Mouse (Mus musculus): ENCODE data around the gene Got2. TPM values are rescaled to one million over a fixed set of nuclear protein-coding genes. Genes with fewer than 3 reads are reported as not detected.
A peak's percentile ranks its signal among the peaks of the same experiment; 100 is the strongest.

Got2 gene
- 100 to 1,000 TPM; 411 to 437 TPM for total RNA-seq (2021)
- long read RNA-seq, experiment 1, transcript Got2-201 (10 exons, 2,530 nt), result major isoform, 33 of 298 reads
- long read RNA-seq, experiment 1, partial matches to known transcripts, result 19 of 298 reads
- long read RNA-seq, experiment 1, other reads (novel, unspliced or antisense), result 246 of 298 reads
- long read RNA-seq, experiment 2, transcript Got2-201 (10 exons, 2,530 nt), result major isoform, 48 of 303 reads
- long read RNA-seq, experiment 2, partial matches to known transcripts, result 16 of 303 reads
- long read RNA-seq, experiment 2, other reads (novel, unspliced or antisense), result 239 of 303 reads

DNA sequence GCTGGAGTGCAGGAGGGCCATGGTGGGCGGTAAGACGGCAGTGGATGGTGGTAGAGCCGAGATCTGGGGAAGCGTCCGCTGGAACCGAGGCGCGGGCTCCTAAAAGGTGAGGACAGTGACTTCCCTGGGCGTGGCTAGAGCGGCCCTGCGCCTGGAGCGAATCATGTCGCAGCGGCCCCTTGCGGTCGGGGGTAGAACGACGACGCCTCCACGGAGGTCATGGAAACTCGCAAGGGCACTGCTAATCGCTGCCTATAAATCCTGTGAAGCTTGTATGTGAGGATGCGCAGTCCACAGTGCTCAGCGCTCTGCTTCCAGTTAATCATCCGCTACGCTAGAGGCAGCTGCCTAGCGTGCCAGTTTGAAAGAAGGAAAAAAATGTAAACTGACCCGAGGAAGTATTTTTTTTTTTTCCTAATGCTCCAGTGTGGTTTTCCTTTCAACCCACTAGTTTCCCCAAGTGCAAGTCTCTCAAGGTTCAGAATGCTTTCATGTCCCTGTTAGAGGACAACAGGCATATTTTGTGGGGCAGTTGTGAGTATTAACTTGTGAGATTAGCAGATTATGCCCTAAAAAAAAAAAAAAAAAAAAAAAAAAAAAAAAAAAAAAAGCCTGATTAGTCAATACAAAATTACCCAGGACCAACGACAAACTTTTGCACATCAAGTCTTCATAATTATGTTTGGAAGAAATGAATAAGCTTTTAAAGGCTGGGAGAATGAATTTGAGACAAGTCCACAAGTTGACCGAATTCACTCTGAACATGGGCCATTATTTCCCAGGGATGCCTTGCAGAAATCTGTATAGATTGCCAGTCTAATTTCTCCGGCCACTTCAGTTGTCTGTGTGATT is at the start of gene Got2:
Gene Got2 (minus strand): TSS at position 263 of the 852 bp plus-strand sequence.
- intact Hi-C loops (cut with DNase I), result no loop called here
- peak; percentile 87 to 89 for DNase-seq

- intact Hi-C loops (cut with DNase I), result no loop called here
- no peak for DNase-seq
Measured at GRCm38 (mm10) chr8:95932841-95933240, 44.5 kb upstream of the Got2 start.

DNA sequence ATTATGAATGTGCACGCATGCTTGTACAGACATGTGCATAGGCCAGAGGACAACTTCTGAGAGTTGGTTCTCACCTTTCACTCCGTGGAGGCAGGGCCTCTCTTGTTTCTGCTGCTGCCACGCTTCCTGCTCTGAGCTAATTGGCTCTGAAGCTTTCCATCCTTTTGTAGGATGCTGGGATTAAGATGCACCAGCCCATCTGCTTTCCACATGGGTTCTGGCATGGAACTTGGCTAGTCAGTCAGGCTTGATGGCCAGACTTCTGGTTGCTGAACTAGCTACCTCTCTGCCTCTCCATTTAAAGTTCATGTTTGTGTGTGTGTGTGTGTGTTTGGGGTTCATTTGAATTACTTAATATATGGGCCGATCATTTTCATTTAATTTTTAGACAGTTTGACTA is 41.5 kb upstream of the Got2 start:
- intact Hi-C loops (cut with DNase I), result no loop called here
- DNase-seq, result no peak

DNA sequence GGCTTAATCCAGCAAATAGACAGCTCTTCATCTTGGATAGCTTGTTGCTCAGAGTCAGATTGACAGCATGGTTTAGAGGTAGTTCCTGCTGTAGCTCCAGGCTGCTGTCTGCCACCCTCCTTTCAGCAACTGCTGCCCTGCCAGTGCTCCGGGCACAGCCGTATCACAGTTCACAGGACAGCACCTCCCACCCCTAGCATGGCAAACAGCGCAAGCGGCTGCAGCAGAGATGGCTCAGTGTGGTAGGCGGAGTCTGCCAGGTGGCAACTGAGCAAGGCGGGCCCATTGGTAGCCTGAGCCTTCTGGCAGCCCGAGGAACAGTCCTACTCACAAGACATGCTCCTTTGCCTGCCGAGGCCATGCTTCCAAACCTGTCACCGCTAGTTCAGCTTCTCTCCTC is 27.8 kb upstream of the Got2 start:
- DNase-seq, result no peak
- intact Hi-C loops (cut with DNase I), result loop anchor here (5.0 kb wide), 1 partner anchor 204 kb away; no protein-coding TSS in a partner anchor

DNA sequence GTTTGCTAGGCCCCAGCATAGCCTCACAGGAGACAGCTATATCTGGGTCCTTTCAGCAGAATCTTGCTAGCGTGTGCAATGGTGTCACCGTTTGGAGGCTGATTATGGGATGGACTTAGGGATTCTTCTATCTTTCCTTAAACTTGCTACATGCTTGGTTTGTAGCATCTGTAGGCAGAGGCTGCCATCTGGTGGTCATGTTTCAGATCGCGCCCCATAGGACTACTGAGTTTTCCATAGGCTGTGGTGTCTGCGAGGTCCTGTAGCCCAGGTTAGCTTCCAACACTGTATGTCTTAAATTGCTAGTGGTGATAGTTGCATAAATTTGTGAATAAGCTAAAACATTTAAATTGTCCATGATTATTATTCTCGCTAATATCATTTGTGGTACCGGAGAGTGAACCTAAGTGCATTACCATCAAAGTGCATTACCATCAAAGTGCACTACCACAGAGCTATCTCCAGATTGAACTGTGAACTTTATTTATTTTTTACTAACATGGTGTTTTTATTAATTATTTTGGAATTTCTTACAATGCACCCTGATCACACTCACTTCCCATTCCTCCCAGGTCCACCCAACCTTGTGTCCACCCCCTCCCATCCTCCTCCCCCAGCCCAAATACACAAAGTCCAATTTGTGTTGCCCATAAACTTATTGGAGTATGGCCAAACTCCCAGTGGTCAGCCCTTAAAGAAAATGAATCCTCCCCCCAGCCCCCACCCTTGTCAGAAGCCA is 26.7 kb upstream of the Got2 start:
- intact Hi-C loops (cut with DNase I), result loop anchor here (5.0 kb wide), 1 partner anchor 203 kb away; no protein-coding TSS in a partner anchor
- peak; percentile 62 to 70 for DNase-seq

- intact Hi-C loops (cut with DNase I), result no loop called here
Measured at GRCm38 (mm10) chr8:95911240-95911639, 22.9 kb upstream of the Got2 start.

GRCm38 (mm10) chr8:95907885-95908284 is 19.5 kb upstream of the Got2 start:
- intact Hi-C loops (cut with DNase I), result loop anchor here (5.0 to 10.0 kb wide), 2 partner anchors 66 to 313 kb away; no protein-coding TSS in a partner anchor
- DNase-seq, result no peak

More at GRCm38 (mm10) chr8:95911240-95911639, 22.9 kb upstream of the Got2 start:
- DNase-seq, result no peak

DNA sequence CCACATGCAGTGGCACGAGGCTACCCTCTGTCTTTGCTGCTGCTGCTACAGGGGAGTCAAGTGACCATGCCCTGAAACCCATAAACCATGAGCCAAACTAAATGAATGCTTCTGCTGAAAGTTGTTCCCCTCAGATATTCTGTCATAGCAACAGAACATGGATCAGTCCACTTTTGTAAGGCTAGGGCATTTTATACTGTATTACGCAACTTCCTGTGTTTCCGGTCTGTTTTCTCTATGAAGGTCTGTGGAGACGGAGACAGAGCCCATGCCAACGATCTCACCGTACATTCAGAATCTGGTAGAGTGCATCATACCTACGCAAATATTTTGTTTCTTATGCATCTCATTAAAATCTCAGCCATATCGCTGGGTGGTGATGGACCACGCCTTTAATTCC is 18.4 kb upstream of the Got2 start:
- intact Hi-C loops (cut with DNase I), result loop anchor here (5.0 to 10.0 kb wide), 2 partner anchors 64 to 312 kb away; no protein-coding TSS in a partner anchor
- no peak for DNase-seq

DNA sequence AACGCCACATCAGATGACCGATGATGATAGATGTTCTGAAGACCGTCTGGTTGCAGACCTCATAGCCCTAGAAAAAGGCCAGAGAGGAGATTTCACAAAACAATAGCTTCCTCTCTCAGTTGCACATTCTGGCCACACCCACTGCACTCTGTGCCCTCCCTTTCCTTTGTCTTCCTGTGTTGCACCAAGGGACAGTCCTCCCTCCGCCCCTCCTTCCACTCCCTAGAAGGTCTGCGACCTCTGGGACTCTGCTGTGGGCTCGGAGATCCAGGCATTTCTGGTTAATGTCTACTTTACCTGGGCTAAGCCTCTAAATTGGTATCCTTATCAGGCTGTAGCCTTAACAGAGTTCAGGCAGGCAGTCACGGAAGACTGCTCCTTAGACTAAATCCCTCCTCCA is 13.5 kb upstream of the Got2 start:
- intact Hi-C loops (cut with DNase I), result loop anchor here (10.0 kb wide), 1 partner anchor 307 kb away; no protein-coding TSS in a partner anchor
- no peak for DNase-seq

- intact Hi-C loops (cut with DNase I), result no loop called here
- DNase-seq, result no peak
Measured at GRCm38 (mm10) chr8:95893701-95894100, 5.4 kb upstream of the Got2 start.

- intact Hi-C loops (cut with DNase I), result no loop called here
- peak; percentile 78 to 79 for DNase-seq
Measured at GRCm38 (mm10) chr8:95887578-95888284, 616 bp downstream of the Got2 start.

- intact Hi-C loops (cut with DNase I), result no loop called here
Measured at GRCm38 (mm10) chr8:95886647-95887577, 1.4 kb downstream of the Got2 start.

DNA sequence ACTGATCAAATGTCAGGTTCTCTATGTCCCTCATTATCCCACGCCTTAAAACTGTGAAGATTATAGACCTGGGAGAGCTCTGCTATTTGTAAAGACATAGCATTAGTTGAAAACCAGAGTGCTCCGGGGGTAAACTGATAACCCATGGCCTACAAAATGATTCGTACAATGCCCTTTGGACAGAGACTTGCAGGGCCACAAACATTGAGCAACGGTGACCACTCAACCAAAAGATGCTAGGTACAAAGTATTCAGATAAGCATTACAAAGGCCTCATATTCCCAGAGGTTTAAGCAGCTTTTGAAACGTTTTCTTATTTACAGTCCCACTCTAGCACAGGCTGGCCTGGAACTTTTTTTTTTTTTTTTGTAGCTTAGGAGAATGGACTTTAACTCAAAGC is 2.4 kb downstream of the Got2 start:
- DNase-seq, result no peak
- intact Hi-C loops (cut with DNase I), result no loop called here

More at GRCm38 (mm10) chr8:95886647-95887577, 1.4 kb downstream of the Got2 start:
- DNase-seq, result peak; percentile 16 to 55

DNA sequence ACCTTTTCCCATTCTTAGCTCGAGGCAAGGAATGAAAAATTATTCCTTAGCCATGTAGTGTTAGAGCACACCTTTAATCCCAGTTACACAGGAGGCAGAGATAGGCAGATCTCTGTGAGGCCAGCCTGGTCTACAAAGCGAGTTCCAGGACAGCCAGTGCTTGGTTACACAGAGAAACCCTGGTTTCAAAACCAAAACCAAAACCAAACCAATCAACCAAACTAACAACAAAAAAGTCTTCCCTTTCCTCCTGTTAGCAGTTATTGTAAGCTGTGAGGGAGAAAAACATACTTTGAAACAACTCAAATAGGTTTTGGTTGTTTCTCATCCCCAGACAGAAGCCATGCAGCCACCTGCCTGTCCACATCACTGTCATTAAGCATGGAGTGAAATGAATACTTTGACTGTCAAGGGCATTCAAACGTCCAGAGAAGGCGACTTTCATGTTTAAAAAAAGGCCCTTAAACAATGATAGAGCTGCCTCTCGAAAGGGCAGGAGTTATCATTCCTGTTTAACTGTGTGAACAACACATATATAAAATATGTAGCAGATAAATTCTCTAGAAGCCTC is 3.0 kb downstream of the Got2 start:
- no peak for DNase-seq
- intact Hi-C loops (cut with DNase I), result no loop called here

DNA sequence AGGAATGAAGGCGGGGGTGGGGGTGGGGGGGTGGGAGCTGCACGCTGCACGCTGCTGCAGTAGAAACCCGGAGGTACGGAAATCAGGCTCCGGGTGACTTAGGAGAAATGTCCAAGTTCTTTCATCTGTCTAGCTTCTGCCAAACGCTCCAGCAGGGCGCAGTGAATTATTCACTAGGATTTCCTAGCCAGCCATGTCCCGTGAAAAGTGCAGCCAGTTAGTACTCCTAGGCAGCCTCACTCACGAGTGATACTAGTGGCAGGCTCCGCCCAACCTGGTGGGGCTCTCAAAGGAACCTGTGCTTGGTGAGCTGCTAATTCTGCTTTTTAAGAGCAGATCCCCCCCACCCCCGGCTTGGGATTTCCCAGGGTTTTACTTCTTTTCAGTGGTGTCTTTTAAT is 3.9 kb downstream of the Got2 start:
- no peak for DNase-seq
- intact Hi-C loops (cut with DNase I), result no loop called here

DNA sequence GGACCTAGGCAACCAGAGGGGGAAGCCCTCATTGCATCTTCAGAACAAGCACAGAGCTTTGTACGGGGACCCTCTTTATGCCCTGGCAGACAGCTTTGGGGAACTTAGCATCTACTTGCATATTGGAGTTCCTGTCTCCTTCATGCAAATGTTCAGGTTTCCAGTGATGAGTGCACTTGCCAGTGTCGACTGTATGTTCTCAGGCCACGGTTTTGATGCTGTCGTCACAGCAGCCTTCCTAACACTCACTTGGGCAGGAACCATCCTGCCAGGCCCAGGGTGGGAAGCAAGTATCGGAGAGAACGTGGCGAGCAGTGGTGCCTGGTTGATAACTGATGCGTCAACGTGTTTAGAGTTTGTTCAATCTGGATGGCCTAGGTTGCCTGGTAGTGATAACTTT is 6.2 kb downstream of the Got2 start:
- DNase-seq, result no peak
- intact Hi-C loops (cut with DNase I), result no loop called here

DNA sequence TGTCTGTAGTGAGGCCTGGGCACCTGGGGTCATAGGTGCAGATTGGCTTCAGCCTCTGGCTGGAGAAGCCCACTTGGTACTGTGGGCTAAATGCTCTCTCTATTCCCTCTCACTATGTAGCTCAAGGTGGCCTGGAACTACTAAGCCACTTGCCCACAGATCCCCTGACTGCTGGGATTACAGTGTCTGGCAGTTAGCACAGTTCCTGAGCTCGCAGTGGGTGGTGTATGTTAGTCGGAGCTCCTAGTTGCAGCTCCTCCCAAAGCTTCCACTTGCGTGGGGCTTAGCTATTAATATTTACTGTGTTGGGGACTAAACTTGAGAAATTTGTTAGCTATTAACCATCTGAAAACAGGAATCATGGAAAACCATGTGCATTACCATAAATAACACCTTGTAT is 6.8 kb downstream of the Got2 start:
- intact Hi-C loops (cut with DNase I), result no loop called here
- DNase-seq, result no peak

GRCm38 (mm10) chr8:95879823-95880222 is 8.5 kb downstream of the Got2 start:
- no peak for DNase-seq
- intact Hi-C loops (cut with DNase I), result no loop called here
